Mouse (Mus musculus): ENCODE results near the gene Ddc. TPM values are rescaled to one million over a fixed set of nuclear protein-coding genes. Genes with fewer than 3 reads are reported as not detected.

Gene Ddc
- total and polyA plus RNA-seq, 3 experiments, result 0.91 to 2.3 (median 1.3) TPM

- H3K27ac ChIP-seq, result no peak overlapping the region
- H3K36me3 ChIP-seq (ENCODE audit: control insufficient read depth, insufficient read depth, low read length), result peaks cover 3% of the 10 kb centered on the region
- DNase-seq, result no peak
- intact Hi-C loops (cut with DNase I), result no loop called here
- H3K9ac ChIP-seq (ENCODE audit: low read depth, low read length), result no peak overlapping the region
- WGBS, result 69% methylated on average over 8 of the region's 8 CpGs
- H3K4me1 ChIP-seq (ENCODE audit: control insufficient read depth, insufficient read depth, low read length), result peaks cover 2% of the 10 kb centered on the region
- H3K79me2 ChIP-seq (replicated peaks; ENCODE audit: control insufficient read depth, insufficient read depth, low read length), result no peaks in the 10 kb centered on the region
- TF ChIP-seq EP300 (IDR thresholded peaks at IDR 0.05; ENCODE audit: insufficient read depth, low read depth, low read length), result no peak
- no peak for TF ChIP-seq POLR2A (IDR thresholded peaks at IDR 0.05; ENCODE audit: insufficient read depth, low read depth, low read length)
- no peak for TF ChIP-seq CTCF (IDR thresholded peaks at IDR 0.05)
- no peak overlapping the region for H3K4me3 ChIP-seq
- no peaks in the 10 kb centered on the region for H3K27me3 ChIP-seq (ENCODE audit: control insufficient read depth, insufficient read depth, low read length)
Observed at GRCm38 (mm10) chr11:11934808-11935207, 36.9 kb upstream of the Ddc start.

- intact Hi-C loops (cut with DNase I), result no loop called here
- peaks cover 2% of the 10 kb centered on the region; the same call in 1 of the 2 replicates for H3K36me3 ChIP-seq (ENCODE audit: control insufficient read depth, insufficient read depth, low read length)
- H3K27ac ChIP-seq, result peak overlapping the region; percentile 7
- H3K27me3 ChIP-seq (ENCODE audit: control insufficient read depth, insufficient read depth, low read length), result no peaks in the 10 kb centered on the region
- H3K4me3 ChIP-seq, result no peak overlapping the region
- H3K79me2 ChIP-seq (replicated peaks; ENCODE audit: control insufficient read depth, insufficient read depth, low read length), result no peaks in the 10 kb centered on the region
- no peak for TF ChIP-seq CTCF (IDR thresholded peaks at IDR 0.05)
- no peak for TF ChIP-seq EP300 (IDR thresholded peaks at IDR 0.05; ENCODE audit: insufficient read depth, low read depth, low read length)
- no peak for TF ChIP-seq POLR2A (IDR thresholded peaks at IDR 0.05; ENCODE audit: insufficient read depth, low read depth, low read length)
- H3K9ac ChIP-seq (ENCODE audit: low read depth, low read length), result no peak overlapping the region
- peak in 1 of 2 experiments; percentile 23 for DNase-seq
- H3K4me1 ChIP-seq (ENCODE audit: control insufficient read depth, insufficient read depth, low read length), result no peaks in the 10 kb centered on the region; the same call in 1 of the 2 replicates
- 59% methylated on average over 11 of the region's 11 CpGs for WGBS
Observed at GRCm38 (mm10) chr11:11932102-11932789, 34.3 kb upstream of the Ddc start.

- Histone ChIP-seq H3K4me1 (ENCODE audit: control insufficient read depth, insufficient read depth, low read length) (no peaks in the 10 kb centered on the region; the same call in 1 of the 2 replicates), H3K9ac (ENCODE audit: low read depth, low read length) (no peak overlapping the region), H3K27ac (no peak overlapping the region; the same call in 1 of the 2 replicates), H3K36me3 (ENCODE audit: control insufficient read depth, insufficient read depth, low read length) (peaks cover 2% of the 10 kb centered on the region; the same call in 1 of the 2 replicates), H3K27me3 (ENCODE audit: control insufficient read depth, insufficient read depth, low read length) (no peaks in the 10 kb centered on the region), H3K79me2 (replicated peaks; ENCODE audit: control insufficient read depth, insufficient read depth, low read length) (no peaks in the 10 kb centered on the region), H3K4me3 (no peak overlapping the region)
- no peak for DNase-seq
- 64% methylated on average over 5 of the region's 5 CpGs for WGBS
- intact Hi-C loops (cut with DNase I), result no loop called here
- TF ChIP-seq CTCF (IDR thresholded peaks at IDR 0.05), result no peak
- no peak for TF ChIP-seq POLR2A (IDR thresholded peaks at IDR 0.05; ENCODE audit: insufficient read depth, low read depth, low read length)
- no peak for TF ChIP-seq EP300 (IDR thresholded peaks at IDR 0.05; ENCODE audit: insufficient read depth, low read depth, low read length)
Observed at GRCm38 (mm10) chr11:11931688-11932087, 33.7 kb upstream of the Ddc start.

- no peak overlapping the region for H3K27ac ChIP-seq
- H3K4me3 ChIP-seq, result no peak overlapping the region
- H3K36me3 ChIP-seq (ENCODE audit: control insufficient read depth, insufficient read depth, low read length), result peaks cover 2% of the 10 kb centered on the region; the same call in 1 of the 2 replicates
- H3K27me3 ChIP-seq (ENCODE audit: control insufficient read depth, insufficient read depth, low read length), result no peaks in the 10 kb centered on the region
- no peak overlapping the region for H3K9ac ChIP-seq (ENCODE audit: low read depth, low read length)
- TF ChIP-seq POLR2A (IDR thresholded peaks at IDR 0.05; ENCODE audit: insufficient read depth, low read depth, low read length) (no peak), CTCF (IDR thresholded peaks at IDR 0.05) (no peak), EP300 (IDR thresholded peaks at IDR 0.05; ENCODE audit: insufficient read depth, low read depth, low read length) (no peak)
- intact Hi-C loops (cut with DNase I), result no loop called here
- no peak for DNase-seq
- no peaks in the 10 kb centered on the region; the same call in 1 of the 2 replicates for H3K4me1 ChIP-seq (ENCODE audit: control insufficient read depth, insufficient read depth, low read length)
- 92% methylated on average over 11 of the region's 11 CpGs for WGBS
- no peaks in the 10 kb centered on the region for H3K79me2 ChIP-seq (replicated peaks; ENCODE audit: control insufficient read depth, insufficient read depth, low read length)
Observed at GRCm38 (mm10) chr11:11930527-11930926, 32.6 kb upstream of the Ddc start.

- Histone ChIP-seq H3K4me1 (ENCODE audit: control insufficient read depth, insufficient read depth, low read length) (no peaks in the 10 kb centered on the region; the same call in 1 of the 2 replicates), H3K4me3 (no peak overlapping the region), H3K79me2 (replicated peaks; ENCODE audit: control insufficient read depth, insufficient read depth, low read length) (no peaks in the 10 kb centered on the region), H3K36me3 (ENCODE audit: control insufficient read depth, insufficient read depth, low read length) (peaks cover 2% of the 10 kb centered on the region; the same call in 1 of the 2 replicates), H3K9ac (ENCODE audit: low read depth, low read length) (no peak overlapping the region), H3K27me3 (ENCODE audit: control insufficient read depth, insufficient read depth, low read length) (no peaks in the 10 kb centered on the region), H3K27ac (no peak overlapping the region)
- WGBS, result 91% methylated on average over 3 of the region's 3 CpGs
- intact Hi-C loops (cut with DNase I), result no loop called here
- DNase-seq, result no peak
- TF ChIP-seq POLR2A (IDR thresholded peaks at IDR 0.05; ENCODE audit: insufficient read depth, low read depth, low read length) (no peak), EP300 (IDR thresholded peaks at IDR 0.05; ENCODE audit: insufficient read depth, low read depth, low read length) (no peak), CTCF (IDR thresholded peaks at IDR 0.05) (no peak)
Observed at GRCm38 (mm10) chr11:11929059-11929458, 31.1 kb upstream of the Ddc start.

- WGBS, result 76% methylated on average over 2 of the region's 2 CpGs
- no peak overlapping the region for H3K27ac ChIP-seq
- intact Hi-C loops (cut with DNase I), result no loop called here
Observed at GRCm38 (mm10) chr11:11928586-11928985, 30.6 kb upstream of the Ddc start.

More at GRCm38 (mm10) chr11:11928586-11928985, 30.6 kb upstream of the Ddc start:
- no peaks in the 10 kb centered on the region for H3K27me3 ChIP-seq (ENCODE audit: control insufficient read depth, insufficient read depth, low read length)
- TF ChIP-seq CTCF (IDR thresholded peaks at IDR 0.05) (no peak), POLR2A (IDR thresholded peaks at IDR 0.05; ENCODE audit: insufficient read depth, low read depth, low read length) (no peak), EP300 (IDR thresholded peaks at IDR 0.05; ENCODE audit: insufficient read depth, low read depth, low read length) (no peak)
- no peaks in the 10 kb centered on the region for H3K79me2 ChIP-seq (replicated peaks; ENCODE audit: control insufficient read depth, insufficient read depth, low read length)
- H3K9ac ChIP-seq (ENCODE audit: low read depth, low read length), result no peak overlapping the region
- DNase-seq, result no peak
- peaks cover 2% of the 10 kb centered on the region; the same call in 1 of the 2 replicates for H3K36me3 ChIP-seq (ENCODE audit: control insufficient read depth, insufficient read depth, low read length)
- H3K4me3 ChIP-seq, result no peak overlapping the region
- no peaks in the 10 kb centered on the region; the same call in 1 of the 2 replicates for H3K4me1 ChIP-seq (ENCODE audit: control insufficient read depth, insufficient read depth, low read length)
